ENCODE assay signal across 16 mouse cellular contexts in the genomic region with DNA sequence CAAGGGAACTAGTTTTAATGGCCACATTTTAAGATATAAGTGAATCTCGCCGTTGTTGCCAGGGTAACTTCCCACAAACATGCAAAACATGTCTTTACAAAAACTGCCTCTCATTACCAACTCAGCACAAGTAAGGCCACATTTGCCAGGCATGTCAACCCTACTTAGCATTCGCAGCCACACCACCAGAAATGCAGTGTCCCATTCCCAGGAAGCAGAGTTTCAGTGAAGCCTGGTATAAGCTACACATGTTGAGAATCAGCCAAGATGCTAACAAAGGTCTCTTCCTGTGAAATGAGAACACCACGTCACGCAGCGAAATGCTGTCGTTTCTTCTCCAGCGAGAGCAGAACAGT. TPM values are rescaled to one million over a fixed set of nuclear protein-coding genes. Genes with fewer than 3 reads are reported as not detected.
A peak's percentile ranks its signal among the peaks of the same experiment; 100 is the strongest.
DNase-seq lines count a peak whose midpoint lies in the region; ATAC-seq lines count a peak whose summit lies in the region.
"Had no signal": no experiment of that assay in that cellular context is flagged by ENCODE, and none has a peak within 500 bp of the region (broad histone marks: within the 10 kb centered on the region; RNA-seq: fewer than 3 reads in every experiment).

No protein-coding gene starts in this region.

- no peaks in the 10 kb centered on the region for H3K27me3 ChIP-seq in lung, embryonic 15.5 days
- H3K27me3 ChIP-seq in forebrain, embryonic 13.5 days, result no peaks in the 10 kb centered on the region
- no peaks in the 10 kb centered on the region for H3K27me3 ChIP-seq in hindbrain, embryonic 14.5 days (ENCODE audit: control insufficient read depth, insufficient read depth, low read length)
- H3K27me3 ChIP-seq in neural tube, embryonic 13.5 days, result no peaks in the 10 kb centered on the region
- H3K27me3 ChIP-seq: limb, embryonic 12.5 days; liver, embryonic 15.5 days had no signal

- DNase-seq in lung, postnatal 10 days, result no peak
- DNase-seq in hindbrain, embryonic 14.5 days (ENCODE audit: low spot score), result no peak
- no peak for DNase-seq in cerebellum, adult 11-12 months
- no peak for DNase-seq in frontal cortex, postnatal 25 days (ENCODE audit: low spot score in 2 of 2)
- DNase-seq: cerebellum, adult 18-20 months; gastrocnemius, postnatal 14 days; heart, postnatal 14 days; thymus, postnatal 25 days had no signal

- no peak overlapping the region for H3K4me3 ChIP-seq in lung, embryonic 15.5 days
- no peak overlapping the region for H3K4me3 ChIP-seq in forebrain, embryonic 13.5 days
- no peak overlapping the region for H3K4me3 ChIP-seq in hindbrain, embryonic 14.5 days (replicated peaks; ENCODE audit: low read length)
- H3K4me3 ChIP-seq in neural tube, embryonic 13.5 days, result no peak overlapping the region
- H3K4me3 ChIP-seq: heart, embryonic 10.5 days; limb, embryonic 12.5 days; liver, embryonic 15.5 days had no signal

- 0 out of 2 replicates have a peak overlapping the region, but pooled peaks have one; percentile 48 for H3K27ac ChIP-seq in lung, embryonic 15.5 days
- H3K27ac ChIP-seq in forebrain, embryonic 13.5 days, result peak overlapping the region; percentile 49; the same call in 1 of the 2 replicates
- H3K27ac ChIP-seq in hindbrain, embryonic 14.5 days, result peak overlapping the region; percentile 59; the same call in 1 of the 2 replicates
- H3K27ac ChIP-seq in neural tube, embryonic 13.5 days (replicated peaks), result peak overlapping the region; percentile 15; the same call in 1 of the 2 replicates
- H3K27ac ChIP-seq: heart, embryonic 10.5 days; kidney, postnatal 0 days; limb, embryonic 12.5 days; liver, embryonic 15.5 days had no signal

- H3K36me3 ChIP-seq in lung, embryonic 15.5 days, result peaks cover 29% of the 10 kb centered on the region
- peaks cover 25% of the 10 kb centered on the region for H3K36me3 ChIP-seq in forebrain, embryonic 13.5 days (ENCODE audit: poor library complexity, severe bottlenecking)
- peaks cover 28% of the 10 kb centered on the region for H3K36me3 ChIP-seq in hindbrain, embryonic 14.5 days (replicated peaks; ENCODE audit: control insufficient read depth, insufficient read depth)
- peaks cover 22% of the 10 kb centered on the region for H3K36me3 ChIP-seq in neural tube, embryonic 13.5 days

- no peak for ATAC-seq in lung, embryonic 15.5 days (ENCODE audit: borderline replicate concordance, extremely low read depth, low FRiP score, low TSS enrichment)
- peak; percentile 85 for ATAC-seq in forebrain, embryonic 13.5 days
- peak; percentile 56; the same call in 1 of the 2 replicates for ATAC-seq in hindbrain, embryonic 14.5 days (ENCODE audit: low FRiP score)
- ATAC-seq in neural tube, embryonic 13.5 days (ENCODE audit: low read depth), result peak; percentile 64
- ATAC-seq: intestine, embryonic 16.5 days had no signal

- no peak overlapping the region for H3K4me2 ChIP-seq in lung, embryonic 15.5 days
- H3K4me2 ChIP-seq in forebrain, embryonic 13.5 days, result no peak overlapping the region
- H3K4me2 ChIP-seq in hindbrain, embryonic 14.5 days (replicated peaks), result no peak overlapping the region
- H3K4me2 ChIP-seq in neural tube, embryonic 13.5 days, result no peak overlapping the region
- H3K4me2 ChIP-seq: limb, embryonic 12.5 days; liver, embryonic 15.5 days had no signal

- no peaks in the 10 kb centered on the region for H3K9me3 ChIP-seq in lung, embryonic 15.5 days
- no peaks in the 10 kb centered on the region for H3K9me3 ChIP-seq in forebrain, embryonic 13.5 days (replicated peaks)
- no peaks in the 10 kb centered on the region for H3K9me3 ChIP-seq in hindbrain, embryonic 14.5 days (ENCODE audit: control insufficient read depth, low read length)
- no peaks in the 10 kb centered on the region for H3K9me3 ChIP-seq in neural tube, embryonic 13.5 days
- H3K9me3 ChIP-seq: heart, embryonic 10.5 days; limb, embryonic 12.5 days; liver, embryonic 15.5 days had no signal

- H3K4me1 ChIP-seq in lung, embryonic 15.5 days, result peaks cover 55% of the 10 kb centered on the region
- peaks cover 33% of the 10 kb centered on the region for H3K4me1 ChIP-seq in forebrain, embryonic 13.5 days
- H3K4me1 ChIP-seq in hindbrain, embryonic 14.5 days (replicated peaks; ENCODE audit: control insufficient read depth, insufficient read depth, low read length), result peaks cover 28% of the 10 kb centered on the region
- H3K4me1 ChIP-seq in neural tube, embryonic 13.5 days (replicated peaks), result peaks cover 60% of the 10 kb centered on the region

- WGBS in lung, embryonic 15.5 days, result 76% methylated on average over 8 of the region's 8 CpGs
- WGBS in forebrain, embryonic 13.5 days, result 31% methylated on average over 8 of the region's 8 CpGs
- 41% methylated on average over 8 of the region's 8 CpGs for WGBS in hindbrain, embryonic 14.5 days
- 48% methylated on average over 8 of the region's 8 CpGs for WGBS in neural tube, embryonic 13.5 days

- no peak overlapping the region for H3K9ac ChIP-seq in lung, embryonic 15.5 days
- no peak overlapping the region for H3K9ac ChIP-seq in forebrain, embryonic 13.5 days
- no peak overlapping the region for H3K9ac ChIP-seq in hindbrain, embryonic 14.5 days
- H3K9ac ChIP-seq in neural tube, embryonic 13.5 days, result no peak overlapping the region
- H3K9ac ChIP-seq: limb, embryonic 12.5 days; liver, embryonic 15.5 days had no signal

RNA-seq across cellular contexts. Expression of gene Cemip, which starts 26.7 kb away (rescaled TPM):
- polyA plus RNA-seq in lung, embryonic 15.5 days (2015; fragmentation: Nextera tagmentation; extraction: Ambion mirVana), result 1.4 and 1.6 TPM in 2 replicates
- 0.55 and 0.81 TPM in 2 replicates for polyA plus RNA-seq in forebrain, embryonic 13.5 days (2015; fragmentation: Nextera tagmentation; extraction: Ambion mirVana)
- 0.67 and 0.70 TPM in 2 replicates for polyA plus RNA-seq in hindbrain, embryonic 14.5 days (2014; fragmentation: Nextera tagmentation; extraction: Ambion mirVana)
- polyA plus RNA-seq in neural tube, embryonic 13.5 days (2015; fragmentation: Nextera tagmentation; extraction: Ambion mirVana), result 0.56 and 0.59 TPM in 2 replicates

RNA-seq across cellular contexts. Expression of gene Abhd17c, which starts 38.7 kb away (rescaled TPM):
- 64.3 and 68.7 TPM in 2 replicates for polyA plus RNA-seq in lung, embryonic 15.5 days (2015; fragmentation: Nextera tagmentation; extraction: Ambion mirVana)
- polyA plus RNA-seq in forebrain, embryonic 13.5 days (2015; fragmentation: Nextera tagmentation; extraction: Ambion mirVana), result 13.2 and 15.6 TPM in 2 replicates
- 63.0 and 63.6 TPM in 2 replicates for polyA plus RNA-seq in hindbrain, embryonic 14.5 days (2014; fragmentation: Nextera tagmentation; extraction: Ambion mirVana)
- 55.8 and 62.5 TPM in 2 replicates for polyA plus RNA-seq in neural tube, embryonic 13.5 days (2015; fragmentation: Nextera tagmentation; extraction: Ambion mirVana)
